Mouse (Mus musculus): Measurements from ENCODE around the gene Kifc1. TPM values are rescaled to one million over a fixed set of nuclear protein-coding genes. Genes with fewer than 3 reads are reported as not detected.
"Not testable (repeated sequence)": the region's sequence is repeated elsewhere in the genome, so short reads cannot be mapped to it uniquely, and the experiment has no call there.

Gene Kifc1
- polyA plus RNA-seq, 1 experiment, result 1.6 TPM

- Histone ChIP-seq H3K4me1 (ENCODE audit: control insufficient read depth, insufficient read depth, low read length) (peaks cover 4% of the 10 kb centered on the region; the same call in 1 of the 2 replicates), H3K27ac (ENCODE audit: insufficient read depth, low read depth, low read length) (peak within 1 kb of the TSS; percentile 78), H3K36me3 (ENCODE audit: control insufficient read depth, insufficient read depth, low read length) (no peaks in the 10 kb centered on the region; the same call in 1 of the 2 replicates), H3K4me3 (ENCODE audit: insufficient read depth, low read depth, low read length) (peak within 1 kb of the TSS; percentile 70), H3K27me3 (replicated peaks; ENCODE audit: control insufficient read depth, insufficient read depth, low read length) (no peaks in the 10 kb centered on the region)
- under 1% methylated on average over 67 of the region's 68 CpGs for WGBS
- peak; percentile 99 for DNase-seq
- TF ChIP-seq CTCF (conservative IDR thresholded peaks at IDR 0.05; ENCODE audit: insufficient read depth, insufficient read length, low read depth, low read length), result no peak
- TF ChIP-seq POLR2A (IDR thresholded peaks at IDR 0.05; ENCODE audit: low read depth, low read length), result peak; percentile 16
Observed at GRCm38 (mm10) chr17:33909077-33909868, 18.8 kb upstream of the Kifc1 start, which contains the start of gene Daxx. Gene Daxx, plus strand, starts transcription at chr17:33909414.

GRCm38 (mm10) chr17:33908331-33909076 lies 18.0 kb upstream of the Kifc1 start:
- Histone ChIP-seq H3K27ac (ENCODE audit: insufficient read depth, low read depth, low read length) (peak overlapping the region; percentile 71), H3K27me3 (replicated peaks; ENCODE audit: control insufficient read depth, insufficient read depth, low read length) (no peaks in the 10 kb centered on the region), H3K4me1 (ENCODE audit: control insufficient read depth, insufficient read depth, low read length) (peaks cover 4% of the 10 kb centered on the region; the same call in 1 of the 2 replicates), H3K4me3 (ENCODE audit: insufficient read depth, low read depth, low read length) (peak overlapping the region; percentile 66), H3K36me3 (ENCODE audit: control insufficient read depth, insufficient read depth, low read length) (no peaks in the 10 kb centered on the region; the same call in 1 of the 2 replicates)
- WGBS, result under 1% methylated on average over 44 of the region's 44 CpGs
- TF ChIP-seq CTCF (conservative IDR thresholded peaks at IDR 0.05; ENCODE audit: insufficient read depth, insufficient read length, low read depth, low read length), result no peak
- peak; percentile 62 for DNase-seq

- 30% methylated on average over 4 of the region's 4 CpGs for WGBS
- H3K36me3 ChIP-seq (ENCODE audit: control insufficient read depth, insufficient read depth, low read length); DNase-seq; H3K27me3 ChIP-seq (replicated peaks; ENCODE audit: control insufficient read depth, insufficient read depth, low read length); H3K4me1 ChIP-seq (ENCODE audit: control insufficient read depth, insufficient read depth, low read length); H3K27ac ChIP-seq (ENCODE audit: insufficient read depth, low read depth, low read length); H3K4me3 ChIP-seq (ENCODE audit: insufficient read depth, low read depth, low read length): not testable (repeated sequence)
Observed at GRCm38 (mm10) chr17:33904835-33905234, 14.4 kb upstream of the Kifc1 start, which contains the start of gene Platr17. Gene Platr17, plus strand, starts transcription at chr17:33905135.

- not testable (repeated sequence) for H3K4me1 ChIP-seq (ENCODE audit: control insufficient read depth, insufficient read depth, low read length); H3K27me3 ChIP-seq (replicated peaks; ENCODE audit: control insufficient read depth, insufficient read depth, low read length); H3K4me3 ChIP-seq (ENCODE audit: insufficient read depth, low read depth, low read length); H3K27ac ChIP-seq (ENCODE audit: insufficient read depth, low read depth, low read length); H3K36me3 ChIP-seq (ENCODE audit: control insufficient read depth, insufficient read depth, low read length); DNase-seq
- 72% methylated on average over 6 of the region's 6 CpGs for WGBS
Observed at GRCm38 (mm10) chr17:33903911-33904651, 13.6 kb upstream of the Kifc1 start.

GRCm38 (mm10) chr17:33902491-33902890 lies 12.0 kb upstream of the Kifc1 start:
- Histone ChIP-seq H3K27ac (ENCODE audit: insufficient read depth, low read depth, low read length) (no peak overlapping the region), H3K36me3 (ENCODE audit: control insufficient read depth, insufficient read depth, low read length) (no peaks in the 10 kb centered on the region), H3K4me1 (ENCODE audit: control insufficient read depth, insufficient read depth, low read length) (no peaks in the 10 kb centered on the region), H3K27me3 (replicated peaks; ENCODE audit: control insufficient read depth, insufficient read depth, low read length) (no peaks in the 10 kb centered on the region), H3K4me3 (ENCODE audit: insufficient read depth, low read depth, low read length) (no peak overlapping the region)
- no peak for TF ChIP-seq POLR2A (IDR thresholded peaks at IDR 0.05; ENCODE audit: low read depth, low read length)
- no peak for TF ChIP-seq CTCF (conservative IDR thresholded peaks at IDR 0.05; ENCODE audit: insufficient read depth, insufficient read length, low read depth, low read length)
- DNase-seq, result no peak
- 74% methylated on average over 7 of the region's 7 CpGs for WGBS

- no peak for DNase-seq
- no peak overlapping the region for H3K4me3 ChIP-seq (ENCODE audit: insufficient read depth, low read depth, low read length)
- no peak for TF ChIP-seq CTCF (conservative IDR thresholded peaks at IDR 0.05; ENCODE audit: insufficient read depth, insufficient read length, low read depth, low read length)
- TF ChIP-seq POLR2A (IDR thresholded peaks at IDR 0.05; ENCODE audit: low read depth, low read length), result no peak
- H3K36me3 ChIP-seq (ENCODE audit: control insufficient read depth, insufficient read depth, low read length), result no peaks in the 10 kb centered on the region
- no peaks in the 10 kb centered on the region for H3K27me3 ChIP-seq (replicated peaks; ENCODE audit: control insufficient read depth, insufficient read depth, low read length)
- no peak overlapping the region for H3K27ac ChIP-seq (ENCODE audit: insufficient read depth, low read depth, low read length)
- WGBS, result 43% methylated on average over 4 of the region's 4 CpGs
- H3K4me1 ChIP-seq (ENCODE audit: control insufficient read depth, insufficient read depth, low read length), result no peaks in the 10 kb centered on the region
Observed at GRCm38 (mm10) chr17:33902079-33902478, 11.6 kb upstream of the Kifc1 start.

- no peaks in the 10 kb centered on the region for H3K27me3 ChIP-seq (replicated peaks; ENCODE audit: control insufficient read depth, insufficient read depth, low read length)
- no peak for DNase-seq
- no peak overlapping the region for H3K27ac ChIP-seq (ENCODE audit: insufficient read depth, low read depth, low read length)
- H3K4me3 ChIP-seq (ENCODE audit: insufficient read depth, low read depth, low read length), result no peak overlapping the region
- no peaks in the 10 kb centered on the region for H3K36me3 ChIP-seq (ENCODE audit: control insufficient read depth, insufficient read depth, low read length)
- 78% methylated on average over 4 of the region's 4 CpGs for WGBS
- TF ChIP-seq POLR2A (IDR thresholded peaks at IDR 0.05; ENCODE audit: low read depth, low read length) (no peak), CTCF (conservative IDR thresholded peaks at IDR 0.05; ENCODE audit: insufficient read depth, insufficient read length, low read depth, low read length) (no peak)
- no peaks in the 10 kb centered on the region for H3K4me1 ChIP-seq (ENCODE audit: control insufficient read depth, insufficient read depth, low read length)
Observed at GRCm38 (mm10) chr17:33901653-33902052, 11.2 kb upstream of the Kifc1 start.
